Mouse (Mus musculus) hindbrain, embryonic 16.5 days (tissue): ENCODE measurements at regions not wholly inside any gene's neighbourhood (a gene's known extent, or its start where the extent isn't known, plus 50 kb on each side); places are given as distances from the start of the nearest gene placed in this dataset.
A peak's percentile ranks its signal among the peaks of the same experiment; 100 is the strongest.
"Not testable (repeated sequence)": the region's sequence is repeated elsewhere in the genome, so short reads cannot be mapped to it uniquely, and the experiment has no call there.

ENCODE experiments used
- ATAC-seq: fragments of 200-750 bp; cut with Nextera tagmentation; 2 replicates; pipeline ENCODE4 v1.8.0; 2017; ENCODE audit warnings: moderate TSS enrichment, moderate library complexity
- H3K27ac ChIP-seq: fragments of 300-500 bp; sonication (generic); 2 replicates; pipeline ENCODE4 v1.5.1; 2014; ENCODE audit warnings: low read depth, mild to moderate bottlenecking, control low read depth, low read length, moderate library complexity
- H3K27me3 ChIP-seq: fragments of 300-500 bp; sonication (generic); replicated peaks from 2 replicates; pipeline ENCODE4 v1.6.1; 2014; ENCODE audit warnings: low read length; ENCODE audit not compliant: control insufficient read depth, insufficient read depth
- H3K36me3 ChIP-seq: fragments of 300-500 bp; sonication (generic); 2 replicates; pipeline ENCODE4 v1.6.1; 2014; ENCODE audit warnings: mild to moderate bottlenecking, low read length, moderate library complexity, mixed read lengths; ENCODE audit not compliant: control insufficient read depth, insufficient read depth
- H3K4me1 ChIP-seq: fragments of 300-500 bp; sonication (generic); 2 replicates; pipeline ENCODE4 v1.6.1; 2014; ENCODE audit warnings: low read depth, low read length; ENCODE audit not compliant: control insufficient read depth, insufficient read depth
- H3K4me2 ChIP-seq: fragments of 300-500 bp; sonication (generic); 2 replicates; pipeline ENCODE4 v1.6.1; 2014; ENCODE audit warnings: mild to moderate bottlenecking, low read length, control low read depth, moderate library complexity
- H3K4me3 ChIP-seq: fragments of 300-500 bp; sonication (generic); 2 replicates; pipeline ENCODE4 v1.5.1; 2014; ENCODE audit warnings: mild to moderate bottlenecking, low read length, control low read depth, moderate library complexity
- H3K9ac ChIP-seq: fragments of 300-500 bp; sonication (generic); 2 replicates; pipeline ENCODE4 v1.6.1; 2014; ENCODE audit warnings: low read depth, mild to moderate bottlenecking, control low read depth, low read length, moderate library complexity
- H3K9me3 ChIP-seq: fragments of 300-500 bp; sonication (generic); 2 replicates; pipeline ENCODE4 v1.6.1; 2014; ENCODE audit warnings: mild to moderate bottlenecking, low read length, moderate library complexity; ENCODE audit not compliant: control insufficient read depth
- WGBS: fragments of 180-500 bp; shearing (Covaris S2); extraction: QIAGEN DNeasy Blood & Tissue Kit; methylation state at CpG from one replicate; pipeline ENCODE4 v1.1.7; 2014; 5-methylcytosine and 5-hydroxymethylcytosine counted together

- Histone ChIP-seq H3K4me3 (peak overlapping the region; percentile 32), H3K4me1 (peaks cover 10% of the 10 kb centered on the region), H3K9ac (no peak overlapping the region; the same call in 1 of the 2 replicates), H3K9me3 (no peaks in the 10 kb centered on the region), H3K4me2 (peak overlapping the region; percentile 70), H3K27ac (no peak overlapping the region), H3K36me3 (no peaks in the 10 kb centered on the region), H3K27me3 (no peaks in the 10 kb centered on the region; the same call in 1 of the 2 replicates)
- ATAC-seq = no peak
- WGBS = 3% methylated on average over 15 of the region's 15 CpGs
Measured at GRCm38 (mm10) chr2:162867516-162868029, 63.8 kb upstream of the Srsf6 start.

GRCm38 (mm10) chr2:162866613-162867314, 64.6 kb upstream of the Srsf6 start:
- 7% methylated on average over 11 of the region's 11 CpGs for WGBS
- no peak for ATAC-seq
- Histone ChIP-seq H3K36me3 (no peaks in the 10 kb centered on the region), H3K9ac (no peak overlapping the region), H3K4me1 (peaks cover 10% of the 10 kb centered on the region), H3K27ac (no peak overlapping the region), H3K4me3 (peak overlapping the region; percentile 32), H3K4me2 (peak overlapping the region; percentile 70), H3K27me3 (no peaks in the 10 kb centered on the region; the same call in 1 of the 2 replicates), H3K9me3 (no peaks in the 10 kb centered on the region)

DNA sequence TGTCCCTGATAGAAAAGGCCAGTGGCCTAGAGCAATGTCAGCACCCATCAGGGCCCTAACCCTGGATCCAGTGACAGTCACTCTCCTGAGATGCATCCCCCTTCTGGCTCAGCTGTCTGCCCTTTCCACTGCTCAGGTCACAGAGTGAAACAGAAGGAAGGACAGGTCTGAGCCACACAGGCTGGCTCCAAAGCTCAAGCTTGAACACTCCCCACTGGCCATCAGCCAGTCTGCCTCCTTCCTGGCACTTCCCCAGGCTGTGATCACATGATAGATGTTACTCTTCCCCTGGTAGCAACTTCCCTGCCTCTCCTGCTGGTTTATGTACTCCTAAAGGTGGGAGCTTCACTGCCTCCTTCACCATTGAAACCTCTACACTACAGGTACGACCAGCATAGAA, 66.8 kb upstream of the Srsf6 start:
- WGBS = 61% methylated on average over 1 of the region's 1 CpGs
- Histone ChIP-seq H3K4me1 (peaks cover 10% of the 10 kb centered on the region), H3K36me3 (no peaks in the 10 kb centered on the region), H3K4me3 (no peak overlapping the region), H3K9me3 (no peaks in the 10 kb centered on the region), H3K4me2 (no peak overlapping the region), H3K9ac (no peak overlapping the region), H3K27ac (no peak overlapping the region), H3K27me3 (no peaks in the 10 kb centered on the region; the same call in 1 of the 2 replicates)
- ATAC-seq = no peak

DNA sequence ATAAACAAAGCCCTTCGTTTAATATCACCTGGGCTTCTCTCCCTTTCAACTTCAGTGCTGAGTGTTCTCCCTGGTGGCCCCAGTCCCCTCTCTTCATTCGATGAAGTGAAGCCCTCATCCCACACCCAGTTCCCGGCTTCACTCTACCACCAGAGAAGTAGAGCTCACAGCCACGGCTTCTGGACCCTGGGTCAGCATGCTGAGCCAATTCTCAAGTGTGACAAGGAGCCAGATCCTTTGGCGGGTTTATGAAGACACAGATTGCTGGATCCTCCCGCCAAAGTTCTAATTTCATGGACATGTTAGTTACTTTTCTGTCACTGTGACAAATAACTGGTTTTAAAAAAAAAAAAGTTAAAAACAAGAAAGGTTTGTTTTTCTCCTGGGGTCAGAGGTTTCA, 76.7 kb upstream of the Srsf6 start:
- no peak overlapping the region for H3K9ac ChIP-seq
- WGBS = 82% methylated on average over 6 of the region's 6 CpGs
- ATAC-seq = no peak

GRCm38 (mm10) chr2:162853576-162853975, 77.8 kb upstream of the Srsf6 start:
- peak; percentile 71 for ATAC-seq
- Histone ChIP-seq H3K27me3 (no peaks in the 10 kb centered on the region), H3K4me1 (peaks cover 3% of the 10 kb centered on the region), H3K9me3 (no peaks in the 10 kb centered on the region), H3K27ac (no peak overlapping the region), H3K4me3 (no peak overlapping the region), H3K36me3 (no peaks in the 10 kb centered on the region), H3K9ac (no peak overlapping the region), H3K4me2 (no peak overlapping the region)
- WGBS = 62% methylated on average over 7 of the region's 7 CpGs

More for the DNA sequence above, 76.7 kb upstream of the Srsf6 start:
- no peaks in the 10 kb centered on the region for H3K36me3 ChIP-seq
- H3K27me3 ChIP-seq = no peaks in the 10 kb centered on the region
- no peak overlapping the region for H3K27ac ChIP-seq
- peaks cover 3% of the 10 kb centered on the region for H3K4me1 ChIP-seq
- no peaks in the 10 kb centered on the region for H3K9me3 ChIP-seq
- no peak overlapping the region for H3K4me3 ChIP-seq
- H3K4me2 ChIP-seq = no peak overlapping the region

DNA sequence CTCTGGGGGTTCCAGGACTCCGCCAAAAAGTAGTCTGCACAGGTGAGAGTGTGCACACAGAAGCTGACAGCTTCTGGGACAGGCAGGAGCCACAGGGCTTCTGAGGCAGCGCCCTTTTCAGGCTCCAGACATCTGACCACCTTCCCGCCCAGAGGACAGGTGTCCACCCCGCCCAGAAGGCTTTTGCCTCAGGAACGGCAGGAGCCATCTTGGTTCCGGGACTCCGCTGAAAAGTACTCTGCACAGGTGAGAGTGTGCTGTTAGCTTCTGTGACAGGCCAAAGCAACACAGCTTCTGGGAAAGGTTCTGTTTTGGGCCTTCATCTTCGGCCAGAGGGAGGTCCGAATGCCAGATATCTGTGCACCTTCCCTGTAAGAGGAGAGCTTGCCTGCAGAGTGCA, 89.6 kb upstream of the Srsf6 start:
- H3K9me3 ChIP-seq, H3K36me3 ChIP-seq, H3K4me2 ChIP-seq, H3K27me3 ChIP-seq, H3K9ac ChIP-seq, H3K4me3 ChIP-seq, ATAC-seq, H3K27ac ChIP-seq, H3K4me1 ChIP-seq: not testable (repeated sequence)
- 92% methylated on average over 9 of the region's 9 CpGs for WGBS

- H3K4me2 ChIP-seq = no peak overlapping the region
- H3K27ac ChIP-seq = no peak overlapping the region
- no peaks in the 10 kb centered on the region for H3K4me1 ChIP-seq
- H3K36me3 ChIP-seq = no peaks in the 10 kb centered on the region
- H3K27me3 ChIP-seq = no peaks in the 10 kb centered on the region
- WGBS = 75% methylated on average over 2 of the region's 2 CpGs
- H3K4me3 ChIP-seq = no peak overlapping the region
- H3K9me3 ChIP-seq = no peaks in the 10 kb centered on the region
- no peak overlapping the region for H3K9ac ChIP-seq
- ATAC-seq = no peak
Measured at GRCm38 (mm10) chr2:162837776-162838175, 93.6 kb upstream of the Srsf6 start.

DNA sequence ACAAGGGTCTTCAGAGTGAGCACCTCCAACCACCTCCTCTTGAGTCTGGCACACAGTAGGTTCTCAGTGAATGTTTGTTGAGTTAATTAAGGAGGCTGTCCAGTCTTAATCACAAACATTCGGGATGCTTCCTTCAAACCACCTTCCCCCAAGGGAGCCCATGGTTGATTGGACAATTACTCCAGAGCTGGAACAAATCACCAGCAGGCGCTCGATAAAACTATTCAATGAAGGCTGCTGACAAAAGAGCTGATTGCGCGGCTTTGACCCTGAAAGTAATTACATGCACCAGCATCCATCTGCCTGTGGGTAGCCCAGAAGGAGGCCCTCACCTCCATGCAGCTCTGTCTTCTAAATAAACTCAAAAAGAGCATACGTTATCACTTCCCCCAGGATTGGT, 97.6 kb upstream of the Srsf6 start:
- H3K9me3 ChIP-seq = no peaks in the 10 kb centered on the region

DNA sequence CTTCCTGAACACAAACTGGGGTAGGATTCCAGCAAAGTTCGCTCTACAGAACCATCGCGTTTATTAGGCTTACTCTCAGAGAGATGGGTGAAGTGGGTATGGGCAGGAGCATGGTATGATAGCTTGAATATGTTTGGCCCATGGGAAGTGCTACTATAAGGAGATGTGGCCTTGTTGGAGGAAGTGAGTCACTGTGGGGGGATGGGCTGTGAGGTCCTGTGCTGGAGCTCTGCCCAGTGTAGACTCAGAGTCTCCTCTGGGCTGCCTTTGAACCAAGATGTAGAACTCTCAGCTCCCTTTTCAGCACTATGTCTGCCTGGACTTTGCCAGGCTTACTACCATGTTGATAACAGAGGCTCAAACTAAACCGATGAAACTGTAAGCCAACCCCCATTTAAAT, 112.5 kb upstream of the Srsf6 start:
- no peak overlapping the region for H3K4me3 ChIP-seq
- no peak overlapping the region for H3K9ac ChIP-seq
- WGBS = 92% methylated on average over 4 of the region's 4 CpGs
- H3K4me1 ChIP-seq = no peaks in the 10 kb centered on the region
- no peaks in the 10 kb centered on the region for H3K27me3 ChIP-seq
- no peak overlapping the region for H3K4me2 ChIP-seq
- H3K27ac ChIP-seq = no peak overlapping the region
- ATAC-seq = no peak
- no peaks in the 10 kb centered on the region for H3K9me3 ChIP-seq
- no peaks in the 10 kb centered on the region for H3K36me3 ChIP-seq

More for the DNA sequence above, 97.6 kb upstream of the Srsf6 start:
- Histone ChIP-seq H3K4me1 (no peaks in the 10 kb centered on the region), H3K27ac (no peak overlapping the region), H3K9ac (no peak overlapping the region), H3K36me3 (no peaks in the 10 kb centered on the region), H3K4me3 (no peak overlapping the region), H3K27me3 (no peaks in the 10 kb centered on the region), H3K4me2 (no peak overlapping the region)
- ATAC-seq = no peak
- WGBS = 31% methylated on average over 6 of the region's 6 CpGs
